Mouse (Mus musculus): ENCODE measurements around the gene Mcpt9. TPM values are rescaled to one million over a fixed set of nuclear protein-coding genes. Genes with fewer than 3 reads are reported as not detected.
"Not testable (repeated sequence)": the region's sequence is repeated elsewhere in the genome, so short reads cannot be mapped to it uniquely, and the experiment has no call there.

Mcpt9 gene
- not detected in 2 replicates for polyA plus RNA-seq (2014; fragmentation: Nextera tagmentation; extraction: Ambion mirVana)

- not testable (repeated sequence) for H3K9ac ChIP-seq (ENCODE audit: low read length); H3K36me3 ChIP-seq (ENCODE audit: control insufficient read depth, insufficient read depth, low read length); H3K4me1 ChIP-seq (replicated peaks; ENCODE audit: control insufficient read depth, insufficient read depth, low read length); DNase-seq (ENCODE audit: low spot score); H3K4me3 ChIP-seq (ENCODE audit: low read depth, low read length); H3K27ac ChIP-seq (ENCODE audit: low read depth); H3K4me2 ChIP-seq (ENCODE audit: low read length); H3K9me3 ChIP-seq (ENCODE audit: control insufficient read depth, low read length); H3K27me3 ChIP-seq (replicated peaks; ENCODE audit: control insufficient read depth, insufficient read depth, low read length); ATAC-seq (replicated peaks; ENCODE audit: low FRiP score, low TSS enrichment, low read depth)
- WGBS, result 87% methylated on average over 3 of the region's 3 CpGs
Observed at GRCm38 (mm10) chr14:56030395-56030794, at the start of gene Mcpt9. Mcpt9 (minus strand) TSS chr14:56030495.

DNA sequence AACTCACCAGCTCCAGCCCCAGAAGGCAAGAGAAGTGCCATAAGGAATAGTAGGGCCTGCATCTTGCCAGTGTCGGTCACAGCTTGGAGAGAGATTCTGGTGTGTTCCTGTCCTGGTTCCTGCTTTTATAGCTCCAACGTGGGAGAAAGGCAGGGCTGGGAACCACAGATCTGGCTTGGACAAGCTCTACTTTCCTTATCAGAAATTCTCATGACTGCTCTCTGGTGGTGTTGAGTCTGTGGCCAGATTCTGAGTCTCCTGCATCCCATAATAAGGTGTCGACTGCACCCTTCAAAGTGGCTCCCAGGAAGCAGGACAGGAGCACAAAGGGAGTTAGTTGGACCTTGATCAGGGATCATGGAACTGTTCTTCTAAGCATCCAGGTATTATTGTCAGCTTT, 31.9 kb upstream of the Mcpt9 start, which contains the start of gene Mcpt4:
Gene Mcpt4 (minus strand): TSS at position 101 of the 400 bp plus-strand sequence.
- H3K9ac ChIP-seq (ENCODE audit: low read length); H3K36me3 ChIP-seq (ENCODE audit: control insufficient read depth, insufficient read depth, low read length); DNase-seq (ENCODE audit: low spot score); H3K4me3 ChIP-seq (ENCODE audit: low read depth, low read length); H3K4me1 ChIP-seq (replicated peaks; ENCODE audit: control insufficient read depth, insufficient read depth, low read length); H3K27me3 ChIP-seq (replicated peaks; ENCODE audit: control insufficient read depth, insufficient read depth, low read length); H3K4me2 ChIP-seq (ENCODE audit: low read length); ATAC-seq (replicated peaks; ENCODE audit: low FRiP score, low TSS enrichment, low read depth); H3K27ac ChIP-seq (ENCODE audit: low read depth); H3K9me3 ChIP-seq (ENCODE audit: control insufficient read depth, low read length): not testable (repeated sequence)
- WGBS, result 77% methylated on average over 3 of the region's 3 CpGs

- WGBS, result 70% methylated on average over 4 of the region's 4 CpGs
Observed at GRCm38 (mm10) chr14:56057722-56058121, 27.4 kb upstream of the Mcpt9 start.

DNA sequence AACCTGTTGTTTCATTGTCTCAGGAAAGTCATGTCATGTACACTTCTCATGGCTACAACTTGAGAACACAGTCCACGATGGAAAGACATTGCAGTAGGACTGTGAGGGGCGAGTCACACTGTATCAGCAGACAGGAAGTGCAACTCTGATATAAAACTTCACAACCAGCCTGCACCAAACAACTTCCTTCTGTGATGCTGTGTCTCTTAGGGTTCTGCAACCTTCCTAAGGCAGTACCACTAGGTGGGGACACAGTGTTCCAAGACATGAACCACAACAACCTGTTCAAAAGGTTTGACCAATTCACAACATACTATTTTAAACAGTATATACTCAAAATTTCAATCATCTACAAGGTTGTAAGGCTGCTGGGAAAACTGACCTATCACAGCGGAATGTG, 25.1 kb upstream of the Mcpt9 start:
- no peak overlapping the region for H3K27ac ChIP-seq (ENCODE audit: low read depth)
- H3K4me2 ChIP-seq (ENCODE audit: low read length), result no peak overlapping the region
- H3K4me1 ChIP-seq (replicated peaks; ENCODE audit: control insufficient read depth, insufficient read depth, low read length), result no peaks in the 10 kb centered on the region
- no peak overlapping the region for H3K9ac ChIP-seq (ENCODE audit: low read length)
- ATAC-seq (replicated peaks; ENCODE audit: low FRiP score, low TSS enrichment, low read depth) (no peak), DNase-seq (ENCODE audit: low spot score) (no peak)
- no peaks in the 10 kb centered on the region for H3K27me3 ChIP-seq (replicated peaks; ENCODE audit: control insufficient read depth, insufficient read depth, low read length)
- no peaks in the 10 kb centered on the region for H3K36me3 ChIP-seq (ENCODE audit: control insufficient read depth, insufficient read depth, low read length)
- H3K4me3 ChIP-seq (ENCODE audit: low read depth, low read length), result no peak overlapping the region
- no peaks in the 10 kb centered on the region for H3K9me3 ChIP-seq (ENCODE audit: control insufficient read depth, low read length)
- WGBS, result 78% methylated on average over 3 of the region's 3 CpGs

More at GRCm38 (mm10) chr14:56057722-56058121, 27.4 kb upstream of the Mcpt9 start:
- ATAC-seq (replicated peaks; ENCODE audit: low FRiP score, low TSS enrichment, low read depth), result no peak
- H3K4me1 ChIP-seq (replicated peaks; ENCODE audit: control insufficient read depth, insufficient read depth, low read length), result no peaks in the 10 kb centered on the region
- no peak overlapping the region for H3K9ac ChIP-seq (ENCODE audit: low read length)
- H3K36me3 ChIP-seq (ENCODE audit: control insufficient read depth, insufficient read depth, low read length), result no peaks in the 10 kb centered on the region
- H3K4me2 ChIP-seq (ENCODE audit: low read length), result no peak overlapping the region
- H3K27me3 ChIP-seq (replicated peaks; ENCODE audit: control insufficient read depth, insufficient read depth, low read length), result no peaks in the 10 kb centered on the region
- no peak overlapping the region for H3K27ac ChIP-seq (ENCODE audit: low read depth)
- no peaks in the 10 kb centered on the region for H3K9me3 ChIP-seq (ENCODE audit: control insufficient read depth, low read length)
- no peak for DNase-seq (ENCODE audit: low spot score)
- no peak overlapping the region for H3K4me3 ChIP-seq (ENCODE audit: low read depth, low read length)

- not testable (repeated sequence) for H3K4me3 ChIP-seq (ENCODE audit: low read depth, low read length); ATAC-seq (replicated peaks; ENCODE audit: low FRiP score, low TSS enrichment, low read depth); H3K4me2 ChIP-seq (ENCODE audit: low read length); H3K27ac ChIP-seq (ENCODE audit: low read depth); H3K9ac ChIP-seq (ENCODE audit: low read length); H3K27me3 ChIP-seq (replicated peaks; ENCODE audit: control insufficient read depth, insufficient read depth, low read length); H3K4me1 ChIP-seq (replicated peaks; ENCODE audit: control insufficient read depth, insufficient read depth, low read length); H3K9me3 ChIP-seq (ENCODE audit: control insufficient read depth, low read length); H3K36me3 ChIP-seq (ENCODE audit: control insufficient read depth, insufficient read depth, low read length); DNase-seq (ENCODE audit: low spot score)
- 57% methylated on average over 1 of the region's 1 CpGs for WGBS
Observed at GRCm38 (mm10) chr14:56041792-56042191, 11.5 kb upstream of the Mcpt9 start, which contains the start of gene Mcpt2. Mcpt2 (plus strand) TSS chr14:56042041.

DNA sequence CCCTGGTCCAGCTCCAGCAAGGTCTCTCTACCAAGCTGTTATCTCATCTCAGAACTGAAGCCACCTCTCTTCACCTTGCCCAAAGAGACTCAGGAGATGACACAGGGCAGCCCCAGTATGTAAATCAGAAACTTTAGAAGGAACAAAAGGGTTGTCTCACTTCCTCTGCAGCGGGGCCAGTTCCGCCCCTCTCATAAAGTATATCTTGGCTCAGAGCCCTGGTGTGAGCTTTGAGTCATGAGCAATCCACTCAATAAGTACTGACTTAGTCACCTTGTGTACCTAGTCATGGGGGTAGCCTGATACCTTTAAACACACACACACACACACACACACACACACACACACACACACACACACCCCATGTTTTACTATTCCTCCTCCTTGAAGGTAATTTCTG, 4.1 kb upstream of the Mcpt9 start:
- no peak overlapping the region for H3K4me2 ChIP-seq (ENCODE audit: low read length)
- H3K9me3 ChIP-seq (ENCODE audit: control insufficient read depth, low read length), result no peaks in the 10 kb centered on the region
- ATAC-seq (replicated peaks; ENCODE audit: low FRiP score, low TSS enrichment, low read depth) (no peak), DNase-seq (ENCODE audit: low spot score) (no peak)
- H3K36me3 ChIP-seq (ENCODE audit: control insufficient read depth, insufficient read depth, low read length), result no peaks in the 10 kb centered on the region
- no peak overlapping the region for H3K4me3 ChIP-seq (ENCODE audit: low read depth, low read length)
- H3K27me3 ChIP-seq (replicated peaks; ENCODE audit: control insufficient read depth, insufficient read depth, low read length), result no peaks in the 10 kb centered on the region
- no peak overlapping the region for H3K9ac ChIP-seq (ENCODE audit: low read length)
- H3K27ac ChIP-seq (ENCODE audit: low read depth), result no peak overlapping the region
- WGBS, result 57% methylated on average over 2 of the region's 2 CpGs
- no peaks in the 10 kb centered on the region for H3K4me1 ChIP-seq (replicated peaks; ENCODE audit: control insufficient read depth, insufficient read depth, low read length)

GRCm38 (mm10) chr14:56021305-56021704, 9.0 kb downstream of the Mcpt9 start:
- not testable (repeated sequence) for H3K36me3 ChIP-seq (ENCODE audit: control insufficient read depth, insufficient read depth, low read length); H3K9me3 ChIP-seq (ENCODE audit: control insufficient read depth, low read length); H3K27me3 ChIP-seq (replicated peaks; ENCODE audit: control insufficient read depth, insufficient read depth, low read length); ATAC-seq (replicated peaks; ENCODE audit: low FRiP score, low TSS enrichment, low read depth); H3K4me3 ChIP-seq (ENCODE audit: low read depth, low read length); H3K4me1 ChIP-seq (replicated peaks; ENCODE audit: control insufficient read depth, insufficient read depth, low read length); H3K9ac ChIP-seq (ENCODE audit: low read length); DNase-seq (ENCODE audit: low spot score); H3K4me2 ChIP-seq (ENCODE audit: low read length); H3K27ac ChIP-seq (ENCODE audit: low read depth)
- WGBS, result 64% methylated on average over 3 of the region's 4 CpGs

- no peak overlapping the region for H3K27ac ChIP-seq (ENCODE audit: low read depth)
- H3K27me3 ChIP-seq (replicated peaks; ENCODE audit: control insufficient read depth, insufficient read depth, low read length), result no peaks in the 10 kb centered on the region
- H3K4me2 ChIP-seq (ENCODE audit: low read length), result no peak overlapping the region
- H3K36me3 ChIP-seq (ENCODE audit: control insufficient read depth, insufficient read depth, low read length), result no peaks in the 10 kb centered on the region
- ATAC-seq (replicated peaks; ENCODE audit: low FRiP score, low TSS enrichment, low read depth) (no peak), DNase-seq (ENCODE audit: low spot score) (no peak)
- no peak overlapping the region for H3K9ac ChIP-seq (ENCODE audit: low read length)
- no peak overlapping the region for H3K4me3 ChIP-seq (ENCODE audit: low read depth, low read length)
- no peaks in the 10 kb centered on the region for H3K9me3 ChIP-seq (ENCODE audit: control insufficient read depth, low read length)
- H3K4me1 ChIP-seq (replicated peaks; ENCODE audit: control insufficient read depth, insufficient read depth, low read length), result no peaks in the 10 kb centered on the region
- 55% methylated on average over 1 of the region's 1 CpGs for WGBS
Observed at GRCm38 (mm10) chr14:56019446-56019845, 10.8 kb downstream of the Mcpt9 start.

- H3K36me3 ChIP-seq (ENCODE audit: control insufficient read depth, insufficient read depth, low read length); ATAC-seq (replicated peaks; ENCODE audit: low FRiP score, low TSS enrichment, low read depth); H3K4me1 ChIP-seq (replicated peaks; ENCODE audit: control insufficient read depth, insufficient read depth, low read length); H3K9ac ChIP-seq (ENCODE audit: low read length); H3K9me3 ChIP-seq (ENCODE audit: control insufficient read depth, low read length); H3K27ac ChIP-seq (ENCODE audit: low read depth); H3K27me3 ChIP-seq (replicated peaks; ENCODE audit: control insufficient read depth, insufficient read depth, low read length); H3K4me2 ChIP-seq (ENCODE audit: low read length); H3K4me3 ChIP-seq (ENCODE audit: low read depth, low read length); DNase-seq (ENCODE audit: low spot score): not testable (repeated sequence)
- WGBS, result 77% methylated on average over 3 of the region's 3 CpGs
Observed at GRCm38 (mm10) chr14:56017671-56018070, 12.6 kb downstream of the Mcpt9 start, which contains the start of gene Mcpt1. Mcpt1 (plus strand) TSS chr14:56017971.
